Comparison of ENCODE assay signal across 7 mouse cellular contexts in the genomic region with DNA sequence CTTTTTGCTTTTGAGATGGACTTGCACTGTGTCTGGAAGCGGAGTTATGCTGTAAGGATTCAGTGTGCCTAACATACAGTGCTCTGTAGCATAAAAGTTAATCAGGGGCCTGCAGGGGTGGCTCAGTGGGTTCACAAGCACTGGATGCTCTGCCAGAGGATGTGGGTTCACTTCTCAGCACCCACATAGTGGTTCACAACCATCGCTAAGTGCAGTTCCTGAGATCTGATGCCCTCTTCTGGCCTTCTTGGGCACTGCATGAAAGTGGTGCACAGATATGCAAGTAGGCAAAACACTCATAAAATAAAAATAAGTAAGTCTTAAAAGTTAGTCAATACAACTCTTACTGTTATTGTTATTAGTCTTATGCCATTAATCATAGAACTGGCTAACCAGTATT. TPM values are rescaled to one million over a fixed set of nuclear protein-coding genes. Genes with fewer than 3 reads are reported as not detected.
A peak's percentile ranks its signal among the peaks of the same experiment; 100 is the strongest.
DNase-seq lines count a peak whose midpoint lies in the region; TF ChIP-seq lines count a peak whose summit lies in the region.

No protein-coding gene starts in this region.

- H3K27me3 ChIP-seq in small intestine, adult 2 months (ENCODE audit: control insufficient read depth, insufficient read depth, low read length) = no peaks in the 10 kb centered on the region

- no peak for TF ChIP-seq POLR2A in small intestine, adult 2 months (IDR thresholded peaks at IDR 0.05; ENCODE audit: low read depth, low read length)

- peak; percentile 40 for DNase-seq in kidney, adult 9 months
- no peak for DNase-seq in kidney, adult 11 months
- peak; percentile 30 to 60 for DNase-seq in CD8-positive naive resting alpha-beta T cell, adult 2 months (ENCODE audit: low read depth in 2 of 2, low spot score in 2 of 2)
- peak; percentile 65 for DNase-seq in R1 (ENCODE audit: low read depth, low spot score)
- peak; percentile 55 for DNase-seq in kidney, postnatal 10 days
- DNase-seq in layer of hippocampus, adult 11-12 months (ENCODE audit: low spot score) = no peak

- no peak overlapping the region for H3K4me3 ChIP-seq in small intestine, adult 2 months (ENCODE audit: low read depth, low read length)

- 83% methylated on average over 2 of the region's 2 CpGs for WGBS in small intestine, adult 2 months

- H3K27ac ChIP-seq in small intestine, adult 2 months (ENCODE audit: insufficient read depth, low read depth, low read length) = no peak overlapping the region

- peaks cover 41% of the 10 kb centered on the region for H3K36me3 ChIP-seq in small intestine, adult 2 months (ENCODE audit: control insufficient read depth, insufficient read depth, low read length)

- no peaks in the 10 kb centered on the region for H3K4me1 ChIP-seq in small intestine, adult 2 months (ENCODE audit: control insufficient read depth, insufficient read depth, insufficient read length, low read length)

- peak; percentile 59; the same call in 1 of the 2 replicates for TF ChIP-seq CTCF in small intestine, adult 2 months (IDR thresholded peaks at IDR 0.05; ENCODE audit: extremely low read depth, insufficient read length, insufficient replicate concordance, low read depth, low read length)

RNA-seq across cellular contexts. Expression of a gene that starts 6.8 kb away (rescaled TPM):
- 12.6 and 20.7 TPM in 2 replicates for polyA plus RNA-seq in small intestine, adult 2 months (2012; rRNA removed)

RNA-seq across cellular contexts. Expression of a gene that starts 7.3 kb away (rescaled TPM):
- polyA plus RNA-seq in small intestine, adult 2 months (2012; rRNA removed) = 13.2 and 17.6 TPM in 2 replicates

RNA-seq across cellular contexts. Expression of a gene that starts 14.1 kb away (rescaled TPM):
- polyA plus RNA-seq in small intestine, adult 2 months (2012; rRNA removed) = 2.4 and 2.6 TPM in 2 replicates

RNA-seq across cellular contexts. Expression of a gene that starts 30.0 kb away (rescaled TPM):
- 3.5 and 7.6 TPM in 2 replicates for polyA plus RNA-seq in small intestine, adult 2 months (2012; rRNA removed)

RNA-seq across cellular contexts. Expression of a gene that starts 31.0 kb away (rescaled TPM):
- polyA plus RNA-seq in small intestine, adult 2 months (2012; rRNA removed) = 16.7 and 23.1 TPM in 2 replicates

Comparison
In these comparisons a context has a peak if more than half of its experiments do, and no peak if none do; other contexts are left out.
1. DNase-seq: peak in kidney, adult 9 months (single experiment), CD8-positive naive resting alpha-beta T cell, adult 2 months (2 of 2), R1 (single experiment) and kidney, postnatal 10 days (single experiment); none in kidney, adult 11 months (single experiment) and layer of hippocampus, adult 11-12 months (single experiment).